Mouse (Mus musculus) kidney, embryonic 15.5 days (tissue): Measurements from ENCODE around the gene Bahcc1. TPM values are rescaled to one million over a fixed set of nuclear protein-coding genes. Genes with fewer than 3 reads are reported as not detected.

Experiments used
- ATAC-seq: fragments of 200-750 bp; cut with Nextera tagmentation; replicated peaks from 2 replicates; pipeline ENCODE4 v1.8.0; 2017; ENCODE audit warnings: moderate TSS enrichment; ENCODE audit not compliant: low FRiP score
- H3K27ac ChIP-seq: fragments of 300-500 bp; sonication (generic); 2 replicates; pipeline ENCODE4 v1.5.1; 2015; ENCODE audit warnings: mild to moderate bottlenecking, inconsistent platforms
- H3K27me3 ChIP-seq: fragments of 300-500 bp; sonication (generic); 2 replicates; pipeline ENCODE4 v1.6.1; 2015; ENCODE audit warnings: inconsistent platforms
- H3K36me3 ChIP-seq: fragments of 300-500 bp; sonication (generic); 2 replicates; pipeline ENCODE4 v1.6.1; 2015; ENCODE audit warnings: inconsistent platforms
- H3K4me1 ChIP-seq: fragments of 300-500 bp; sonication (generic); 2 replicates; pipeline ENCODE4 v1.6.1; 2015; ENCODE audit warnings: inconsistent platforms
- H3K4me2 ChIP-seq: fragments of 300-500 bp; sonication (generic); 2 replicates; pipeline ENCODE4 v1.6.1; 2015; ENCODE audit warnings: moderate library complexity, mild to moderate bottlenecking, inconsistent platforms
- H3K4me3 ChIP-seq: fragments of 300-500 bp; sonication (generic); replicated peaks from 2 replicates; pipeline ENCODE4 v1.5.1; 2015; ENCODE audit warnings: mild to moderate bottlenecking, inconsistent platforms
- H3K9ac ChIP-seq: fragments of 300-500 bp; sonication (generic); 2 replicates; pipeline ENCODE4 v1.6.1; 2015; ENCODE audit warnings: mild to moderate bottlenecking, inconsistent platforms
- H3K9me3 ChIP-seq: fragments of 300-500 bp; sonication (generic); replicated peaks from 2 replicates; pipeline ENCODE4 v1.6.1; 2016; ENCODE audit warnings: inconsistent platforms
- WGBS: fragments of 180-500 bp; shearing (Covaris S2); methylation state at CpG from one replicate; pipeline ENCODE4 v1.1.7; 2015; ENCODE audit warnings: mixed read lengths; 5-methylcytosine and 5-hydroxymethylcytosine counted together
- polyA plus RNA-seq: library from polyadenylated mRNA; unstranded; fragments of >200 nt; fragmentation: Nextera tagmentation; extraction: Ambion mirVana; gene quantifications from 2 replicates; pipeline ENCODE4 v1.2.1, GENCODE M21; 2015

Bahcc1 gene
- polyA plus RNA-seq, 1 experiment from 2014 or later = 14.1 TPM

DNA sequence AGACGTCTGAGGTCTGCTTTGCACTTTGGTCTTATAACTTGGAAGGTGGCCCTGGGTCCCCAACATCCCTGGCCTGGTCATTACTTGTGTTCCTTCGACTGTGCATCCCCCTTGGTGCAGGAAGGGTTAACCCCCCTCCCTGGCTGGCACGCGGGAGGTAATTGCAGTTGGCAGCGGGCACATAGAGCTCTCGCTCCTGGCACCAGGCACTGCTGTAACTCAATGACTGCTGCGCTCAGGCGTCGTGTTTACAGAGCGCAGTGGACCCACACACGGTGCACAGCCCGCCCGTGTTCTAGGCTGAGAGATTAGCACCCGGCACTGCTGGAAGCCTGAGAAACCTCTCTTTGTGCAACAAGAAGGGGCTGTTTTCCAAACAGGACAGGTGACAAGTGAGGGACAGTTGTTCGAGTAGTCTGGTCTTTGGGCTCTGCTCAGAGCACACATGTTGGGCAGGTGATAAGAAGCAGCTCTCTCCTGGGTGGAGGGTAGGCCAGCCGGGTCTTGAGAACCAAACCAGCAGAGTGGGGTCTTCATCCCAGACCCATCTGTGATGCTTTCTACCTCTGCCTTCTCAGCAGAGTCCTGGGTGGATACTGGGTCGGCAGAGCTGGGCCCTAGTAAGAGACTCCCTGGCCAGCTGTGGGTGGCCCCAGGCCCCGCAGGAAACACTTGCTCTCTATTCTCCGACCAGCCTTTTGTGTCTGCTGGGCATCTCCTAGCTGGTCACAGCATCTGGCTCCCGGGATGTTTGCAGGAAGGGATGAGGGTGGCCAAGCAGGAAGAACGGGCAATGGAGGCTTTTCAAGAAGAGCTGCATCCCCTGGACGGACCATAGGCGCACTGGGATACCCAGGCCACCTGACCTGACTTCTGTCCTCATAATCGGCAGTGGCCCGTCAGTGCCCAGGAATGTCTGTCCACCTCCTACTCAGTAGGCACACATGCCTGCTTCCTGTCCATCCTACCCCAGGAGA is 27.3 kb downstream of the Bahcc1 start:
- peaks cover 96% of the 10 kb centered on the region for H3K4me1 ChIP-seq
- H3K27me3 ChIP-seq = no peaks in the 10 kb centered on the region
- H3K27ac ChIP-seq = 0 out of 2 replicates have a peak overlapping the region, but pooled peaks have one; percentile 69
- no peak for ATAC-seq
- 0 out of 2 replicates have a peak overlapping the region, but pooled peaks have one; percentile 17 for H3K9ac ChIP-seq
- peaks cover 14% of the 10 kb centered on the region for H3K36me3 ChIP-seq
- H3K9me3 ChIP-seq = no peaks in the 10 kb centered on the region
- H3K4me3 ChIP-seq = no peak overlapping the region
- H3K4me2 ChIP-seq = no peak overlapping the region
- 68% methylated on average over 25 of the region's 25 CpGs for WGBS

DNA sequence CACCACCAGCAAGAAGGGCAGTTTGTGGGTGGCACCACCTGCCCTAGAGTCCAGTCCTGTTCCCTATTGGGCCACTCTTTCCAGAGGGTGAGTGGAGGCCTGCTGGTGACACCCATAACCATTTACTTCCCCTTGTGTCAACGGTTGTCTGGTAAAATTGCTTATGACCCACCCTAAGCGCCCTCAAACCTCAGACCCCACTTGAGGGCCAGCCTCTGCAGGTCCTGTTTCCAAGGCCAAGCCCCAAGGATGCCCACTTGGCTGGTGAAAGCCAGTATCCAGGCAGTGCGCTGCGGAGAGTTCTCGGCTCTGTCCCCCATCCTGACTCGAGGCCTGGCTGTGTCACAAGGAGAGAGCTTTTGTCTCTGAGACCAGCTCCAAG is 28.0 kb downstream of the Bahcc1 start:
- WGBS = 83% methylated on average over 6 of the region's 6 CpGs
- no peak for ATAC-seq
- Histone ChIP-seq H3K4me1 (peaks cover 96% of the 10 kb centered on the region), H3K9me3 (no peaks in the 10 kb centered on the region), H3K27ac (peak overlapping the region; percentile 69; the same call in 1 of the 2 replicates), H3K4me2 (no peak overlapping the region), H3K36me3 (peaks cover 15% of the 10 kb centered on the region), H3K27me3 (no peaks in the 10 kb centered on the region), H3K4me3 (no peak overlapping the region), H3K9ac (no peak overlapping the region)

DNA sequence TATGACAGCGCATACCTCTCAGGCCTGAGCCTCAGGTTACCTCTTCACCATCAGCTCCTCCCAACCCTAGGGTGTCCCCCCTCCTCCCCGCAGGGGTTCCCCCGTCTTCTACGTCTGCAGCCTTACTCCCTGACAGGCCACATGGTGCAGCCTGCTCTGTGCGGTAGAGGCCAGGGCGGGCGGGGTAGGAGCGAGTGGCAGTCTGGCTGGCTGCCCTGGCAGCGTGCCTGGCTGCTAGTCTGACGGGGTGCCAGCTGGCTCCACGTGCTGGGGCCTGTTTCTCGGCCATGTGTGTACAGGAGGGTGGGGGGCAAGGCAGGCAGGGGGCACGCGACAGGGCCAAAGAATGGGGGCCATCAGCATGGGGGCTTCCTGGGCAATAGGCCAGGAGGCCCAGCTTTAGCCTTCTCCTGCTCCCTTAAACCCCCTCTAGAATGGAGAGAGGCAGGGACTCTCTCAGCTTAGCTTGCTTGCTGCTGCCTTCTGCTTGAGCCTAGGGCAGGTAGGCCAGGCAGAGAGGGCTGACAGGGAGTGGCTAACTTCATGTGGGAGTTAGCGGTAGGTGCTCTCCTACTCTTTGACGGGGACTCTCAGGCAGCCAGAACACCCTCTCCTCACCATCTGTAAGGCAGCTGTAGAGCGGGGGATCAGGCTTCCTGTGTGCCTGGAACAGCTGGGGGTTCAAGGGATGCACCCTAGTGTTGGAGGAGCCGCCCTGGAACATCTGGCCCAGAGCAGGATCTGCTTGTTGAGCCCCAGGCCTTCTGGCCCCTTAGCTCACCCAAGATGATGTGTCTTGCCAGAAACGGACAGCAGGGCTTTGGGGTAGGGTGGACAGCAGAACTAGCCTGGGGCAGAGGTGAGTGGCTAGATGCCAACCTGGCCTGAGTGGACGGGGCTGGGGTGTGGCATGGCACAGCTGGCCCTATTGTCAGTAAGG is 28.9 kb downstream of the Bahcc1 start:
- peaks cover 18% of the 10 kb centered on the region for H3K36me3 ChIP-seq
- no peak overlapping the region for H3K4me3 ChIP-seq
- H3K27ac ChIP-seq = peak overlapping the region; percentile 69
- no peaks in the 10 kb centered on the region for H3K27me3 ChIP-seq
- WGBS = 28% methylated on average over 20 of the region's 20 CpGs
- H3K9me3 ChIP-seq = no peaks in the 10 kb centered on the region
- 0 out of 2 replicates have a peak overlapping the region, but pooled peaks have one; percentile 1 for H3K9ac ChIP-seq
- peak; percentile 55 for ATAC-seq
- H3K4me1 ChIP-seq = peaks cover 96% of the 10 kb centered on the region
- H3K4me2 ChIP-seq = peak overlapping the region; percentile 2; the same call in 1 of the 2 replicates

DNA sequence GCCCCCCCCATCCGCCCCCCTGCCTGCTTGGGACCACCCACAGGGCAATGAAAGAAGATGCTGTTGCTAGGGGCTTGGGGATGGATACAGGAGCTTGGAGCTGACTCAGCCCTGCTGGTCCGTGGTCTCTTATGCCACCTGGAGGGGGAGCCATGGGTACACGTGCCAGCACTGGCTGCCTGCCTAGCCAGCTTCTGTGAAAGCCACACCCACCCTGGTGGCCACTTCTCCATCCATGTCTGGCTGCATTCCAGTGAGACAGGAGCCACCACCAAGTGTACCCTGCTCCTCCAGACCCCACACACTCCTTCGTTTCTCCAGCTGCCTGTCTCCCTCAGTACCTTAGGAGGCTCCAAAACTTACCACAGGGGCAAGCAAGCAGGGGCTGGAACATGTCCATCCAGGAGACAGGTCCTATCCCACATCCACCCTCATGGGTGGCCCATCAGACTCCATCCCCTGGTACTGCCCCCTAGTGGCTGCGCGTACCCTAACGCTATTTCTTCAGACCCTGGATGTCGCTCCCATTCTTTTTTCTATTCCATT is 29.7 kb downstream of the Bahcc1 start:
- peak overlapping the region; percentile 69 for H3K27ac ChIP-seq
- ATAC-seq = peak; percentile 72

DNA sequence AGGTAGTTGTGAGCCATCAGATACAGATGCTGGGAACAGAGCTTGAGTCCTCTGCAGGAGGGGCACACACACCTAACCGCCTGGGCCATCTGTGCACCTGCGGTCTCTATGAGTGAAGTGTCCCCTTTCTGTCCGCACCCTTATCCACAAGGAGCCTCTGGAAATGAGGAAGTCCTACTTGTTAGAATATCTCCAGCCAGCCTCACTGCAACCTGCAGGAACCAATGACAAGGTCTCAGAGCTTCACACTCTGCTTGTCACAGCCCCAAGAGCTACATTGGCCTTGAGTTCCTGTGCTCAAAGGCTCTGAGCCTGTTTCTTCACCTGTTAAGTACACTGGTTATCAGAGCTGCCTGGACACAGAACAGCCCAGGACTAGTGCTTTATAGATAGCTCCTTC is 30.4 kb downstream of the Bahcc1 start:
- 91% methylated on average over 3 of the region's 3 CpGs for WGBS

More for the DNA sequence above, 29.7 kb downstream of the Bahcc1 start:
- Histone ChIP-seq H3K4me3 (no peak overlapping the region), H3K27me3 (no peaks in the 10 kb centered on the region), H3K9me3 (no peaks in the 10 kb centered on the region), H3K4me2 (no peak overlapping the region), H3K36me3 (peaks cover 18% of the 10 kb centered on the region), H3K4me1 (peaks cover 94% of the 10 kb centered on the region), H3K9ac (no peak overlapping the region)
- WGBS = 30% methylated on average over 8 of the region's 8 CpGs

DNA sequence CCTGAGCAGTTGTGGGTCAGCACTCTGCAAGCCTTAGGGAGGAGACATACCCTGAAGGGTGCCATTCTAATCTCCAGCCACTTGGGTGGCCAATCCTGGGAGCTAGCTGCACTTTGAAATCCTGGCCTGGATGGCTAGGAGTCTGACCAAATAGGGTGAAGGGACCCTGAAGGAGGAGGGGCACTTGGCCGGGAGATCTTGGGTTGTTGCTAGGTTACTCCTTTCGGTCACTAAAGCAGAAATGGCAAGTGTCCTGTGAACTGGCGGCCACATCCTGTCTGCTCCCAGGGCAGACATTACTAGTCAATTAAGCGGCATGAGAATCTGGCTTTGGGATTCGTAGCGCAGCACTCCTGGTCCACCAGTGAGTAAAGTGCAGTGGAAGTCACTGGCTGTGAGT is 31.3 kb downstream of the Bahcc1 start:
- Histone ChIP-seq H3K27me3 (no peaks in the 10 kb centered on the region), H3K4me3 (no peak overlapping the region), H3K27ac (no peak overlapping the region), H3K4me1 (peaks cover 94% of the 10 kb centered on the region), H3K9me3 (no peaks in the 10 kb centered on the region), H3K4me2 (no peak overlapping the region), H3K9ac (no peak overlapping the region), H3K36me3 (peaks cover 19% of the 10 kb centered on the region)
- no peak for ATAC-seq
- WGBS = 50% methylated on average over 6 of the region's 6 CpGs

More for the DNA sequence above, 30.4 kb downstream of the Bahcc1 start:
- ATAC-seq = no peak
- H3K36me3 ChIP-seq = peaks cover 18% of the 10 kb centered on the region
- H3K4me2 ChIP-seq = no peak overlapping the region
- no peak overlapping the region for H3K27ac ChIP-seq
- peaks cover 97% of the 10 kb centered on the region for H3K4me1 ChIP-seq
- H3K27me3 ChIP-seq = no peaks in the 10 kb centered on the region
- no peak overlapping the region for H3K9ac ChIP-seq
- no peaks in the 10 kb centered on the region for H3K9me3 ChIP-seq
- H3K4me3 ChIP-seq = no peak overlapping the region

DNA sequence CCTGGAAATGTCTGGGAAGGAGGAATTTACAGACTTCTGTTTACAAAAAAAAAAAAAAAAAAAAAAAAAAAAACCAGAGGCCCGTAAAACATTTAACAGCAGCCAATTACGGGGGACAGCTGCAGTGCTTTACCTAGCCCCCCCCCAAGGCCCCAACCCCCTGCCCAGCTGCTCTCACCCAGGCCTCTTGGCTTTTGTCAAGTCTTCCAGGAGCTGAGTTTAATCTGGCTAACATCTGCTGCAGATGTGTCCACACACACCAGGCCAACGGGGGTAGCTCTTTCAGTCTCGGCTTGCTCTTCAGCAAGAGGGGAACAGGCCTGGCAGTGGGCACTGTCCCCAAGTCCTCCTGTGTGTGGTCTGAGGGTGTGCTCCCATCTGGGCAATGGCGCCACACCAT is 32.7 kb downstream of the Bahcc1 start:
- whole genome bisulfite sequencing = 46% methylated on average over 5 of the region's 5 CpGs
- no peak overlapping the region for H3K4me3 ChIP-seq
- H3K4me2 ChIP-seq = no peak overlapping the region
- peaks cover 28% of the 10 kb centered on the region for H3K36me3 ChIP-seq
- no peak overlapping the region for H3K9ac ChIP-seq
- no peaks in the 10 kb centered on the region for H3K27me3 ChIP-seq
- no peak for ATAC-seq
- H3K9me3 ChIP-seq = no peaks in the 10 kb centered on the region
- no peak overlapping the region for H3K27ac ChIP-seq
- H3K4me1 ChIP-seq = peaks cover 89% of the 10 kb centered on the region

DNA sequence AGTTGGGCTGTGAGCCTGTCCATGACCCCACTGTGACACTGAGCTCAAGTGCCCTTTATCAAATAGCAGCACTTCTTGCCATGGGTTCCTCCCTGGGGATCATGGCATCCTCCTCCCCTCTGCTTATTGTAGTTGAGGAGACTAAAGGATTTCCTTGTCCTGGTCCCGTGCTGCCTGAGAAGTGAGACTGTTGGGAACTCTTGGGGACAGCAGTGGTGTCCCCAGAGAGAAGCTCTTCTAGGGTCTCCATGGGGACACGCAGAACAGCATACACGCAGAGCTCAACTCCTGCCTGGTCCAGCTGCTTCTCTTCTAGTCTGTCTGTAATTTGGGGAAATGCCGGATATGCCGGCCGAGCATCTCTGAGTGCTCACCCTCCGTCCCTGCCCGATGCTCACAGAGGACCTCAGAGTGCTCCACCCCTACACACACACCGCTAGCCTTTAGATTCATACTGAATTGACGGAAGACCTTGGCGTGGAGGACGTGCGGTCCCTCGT is 33.6 kb downstream of the Bahcc1 start:
- no peaks in the 10 kb centered on the region for H3K9me3 ChIP-seq
- no peak overlapping the region for H3K4me3 ChIP-seq
- H3K9ac ChIP-seq = no peak overlapping the region
- peaks cover 33% of the 10 kb centered on the region for H3K36me3 ChIP-seq
- H3K4me2 ChIP-seq = no peak overlapping the region
- WGBS = 66% methylated on average over 14 of the region's 14 CpGs
- ATAC-seq = no peak
- H3K27ac ChIP-seq = no peak overlapping the region
- H3K27me3 ChIP-seq = no peaks in the 10 kb centered on the region
- peaks cover 81% of the 10 kb centered on the region for H3K4me1 ChIP-seq

DNA sequence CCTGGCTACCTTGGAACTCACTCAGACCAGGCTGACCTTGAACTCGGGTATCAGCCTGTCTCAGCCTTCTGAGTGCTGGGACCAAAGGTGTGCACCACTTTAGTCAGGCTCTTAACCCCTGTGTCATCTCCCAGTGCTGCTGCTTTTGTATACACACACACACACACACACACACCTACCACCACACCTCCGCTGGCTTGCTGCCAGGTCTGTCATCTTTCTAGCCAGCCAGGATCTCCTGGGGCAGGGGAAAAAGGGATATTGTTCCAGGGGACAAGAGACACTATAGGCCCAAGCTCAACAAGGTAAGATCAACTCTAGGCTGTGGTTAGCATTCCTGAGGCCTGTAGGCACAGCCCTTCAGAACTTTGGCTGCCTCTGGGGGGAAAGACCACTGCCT is 34.5 kb downstream of the Bahcc1 start:
- Histone ChIP-seq H3K4me2 (no peak overlapping the region), H3K9ac (no peak overlapping the region), H3K27ac (no peak overlapping the region), H3K9me3 (no peaks in the 10 kb centered on the region), H3K4me3 (no peak overlapping the region), H3K4me1 (peaks cover 71% of the 10 kb centered on the region), H3K36me3 (peaks cover 42% of the 10 kb centered on the region), H3K27me3 (no peaks in the 10 kb centered on the region)
- WGBS = 91% methylated on average over 2 of the region's 2 CpGs
- no peak for ATAC-seq

DNA sequence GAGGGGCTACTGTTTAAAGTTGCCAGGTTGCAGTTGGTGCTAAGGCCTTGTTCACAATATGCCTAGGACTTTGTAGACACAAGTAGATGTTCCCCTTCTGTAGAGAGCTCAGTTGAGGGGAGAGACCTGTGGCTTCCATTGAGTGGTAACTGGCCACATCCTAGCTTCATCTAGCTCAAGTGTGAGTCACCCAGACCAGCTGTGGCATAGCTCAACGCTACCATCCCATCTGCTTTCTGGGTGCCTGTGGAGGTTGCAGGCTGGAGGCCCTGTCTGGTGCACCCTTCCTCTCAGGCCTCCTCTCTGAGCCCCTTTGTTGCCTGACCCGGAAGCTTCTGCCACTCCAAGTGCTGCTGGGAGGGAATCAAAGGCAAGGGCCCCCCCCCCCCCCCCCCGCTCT is 34.9 kb downstream of the Bahcc1 start:
- no peak for ATAC-seq
- 85% methylated on average over 3 of the region's 3 CpGs for WGBS

DNA sequence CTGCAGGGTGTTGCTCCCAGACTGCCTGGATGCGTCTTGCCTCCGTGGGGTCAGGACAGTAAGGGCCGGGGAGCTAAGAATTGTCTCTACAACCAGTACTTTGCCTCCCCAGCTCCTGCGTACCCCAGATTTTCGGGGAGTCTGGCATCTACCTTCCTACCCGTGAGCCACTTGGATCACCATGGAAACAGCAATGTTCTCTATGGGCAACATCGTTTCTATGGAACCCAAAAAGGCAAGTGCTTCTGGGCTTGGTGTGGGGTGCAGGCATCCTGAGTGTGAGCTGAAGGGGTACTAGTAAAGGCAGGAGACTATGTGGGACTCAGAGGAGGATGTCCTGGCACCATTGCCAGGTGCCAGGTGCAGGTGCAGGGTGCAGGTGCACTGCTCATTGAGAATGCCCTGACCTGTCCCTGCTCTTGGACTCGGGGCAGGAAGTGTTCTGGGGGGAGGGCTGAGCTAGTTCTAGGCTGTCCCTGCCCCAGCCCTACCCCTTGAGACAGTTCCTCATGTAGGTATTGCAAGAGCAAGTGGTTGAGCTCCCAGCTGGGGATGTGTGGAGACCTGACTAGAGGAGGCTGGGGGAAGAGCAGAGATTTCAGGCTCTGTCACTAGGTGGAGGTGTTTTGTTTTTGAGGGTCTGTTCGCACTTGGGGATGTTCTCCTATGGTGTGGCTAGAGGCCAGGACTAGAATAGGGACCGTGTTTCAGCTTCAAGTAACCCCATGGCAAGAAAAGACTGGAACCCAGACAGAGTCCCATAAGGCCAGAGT is 35.6 kb downstream of the Bahcc1 start:
- Histone ChIP-seq H3K4me3 (no peak overlapping the region), H3K4me2 (no peak overlapping the region), H3K4me1 (peaks cover 60% of the 10 kb centered on the region), H3K36me3 (peaks cover 49% of the 10 kb centered on the region), H3K27ac (no peak overlapping the region), H3K27me3 (no peaks in the 10 kb centered on the region), H3K9me3 (no peaks in the 10 kb centered on the region), H3K9ac (no peak overlapping the region)
- WGBS = 87% methylated on average over 10 of the region's 10 CpGs
- no peak for ATAC-seq

More for the DNA sequence above, 34.9 kb downstream of the Bahcc1 start:
- H3K4me2 ChIP-seq = no peak overlapping the region
- peaks cover 67% of the 10 kb centered on the region for H3K4me1 ChIP-seq
- H3K27ac ChIP-seq = no peak overlapping the region
- H3K27me3 ChIP-seq = no peaks in the 10 kb centered on the region
- H3K36me3 ChIP-seq = peaks cover 46% of the 10 kb centered on the region
- no peaks in the 10 kb centered on the region for H3K9me3 ChIP-seq
- no peak overlapping the region for H3K4me3 ChIP-seq
- no peak overlapping the region for H3K9ac ChIP-seq
